Mouse (Mus musculus) cerebellum, adult 2 months (tissue): Measurements from ENCODE around the gene Ccdc141. TPM values are rescaled to one million over a fixed set of nuclear protein-coding genes. Genes with fewer than 3 reads are reported as not detected.
"Not testable (repeated sequence)": the region's sequence is repeated elsewhere in the genome, so short reads cannot be mapped to it uniquely, and the experiment has no call there.

Source experiments
- DNase-seq, 2 experiments: peaks; one replicate each; pipeline ENCODE4 v3.0.0; 2021
- H3K27ac ChIP-seq: fragments of 200-500 bp; 2 replicates; pipeline ENCODE4 v1.5.1; 2012; ENCODE audit warnings: low read length, control low read depth, inconsistent platforms; ENCODE audit not compliant: insufficient read depth
- H3K27me3 ChIP-seq: fragments of 200-500 bp; 2 replicates; pipeline ENCODE4 v1.6.1; 2012; ENCODE audit warnings: inconsistent platforms, mild to moderate bottlenecking, low read length, moderate library complexity; ENCODE audit not compliant: control insufficient read depth, insufficient read depth
- H3K4me1 ChIP-seq: fragments of 200-500 bp; 2 replicates; pipeline ENCODE4 v1.6.1; 2011; ENCODE audit warnings: low read length; ENCODE audit not compliant: control insufficient read depth, insufficient read depth
- H3K4me3 ChIP-seq: fragments of 200-500 bp; replicated peaks from 2 replicates; pipeline ENCODE3; 2011; ENCODE audit warnings: mild to moderate bottlenecking, low read depth, low read length, control low read depth; ENCODE audit not compliant: insufficient read depth
- CTCF ChIP-seq: fragments of 200-500 bp; IDR thresholded peaks from 2 replicates; pipeline ENCODE4 v1.5.1; 2011; ENCODE audit warnings: low read depth, mild to moderate bottlenecking, control low read depth, low read length, moderate library complexity, borderline replicate concordance; ENCODE audit not compliant: insufficient read depth
- POLR2A ChIP-seq: fragments of 200-500 bp; IDR thresholded peaks from 2 replicates; pipeline ENCODE4 v1.6.1; 2011; ENCODE audit warnings: low read length, control low read depth, borderline replicate concordance; ENCODE audit not compliant: insufficient read depth
- WGBS: fragments of 180-500 bp; shearing (Covaris S2); methylation state at CpG from one replicate; pipeline ENCODE4 v1.1.7; 2018; 5-methylcytosine and 5-hydroxymethylcytosine counted together
- polyA plus RNA-seq: library from polyadenylated mRNA; depleted of rRNA; stranded (reverse); fragments of >200 nt; gene quantifications from 2 replicates; pipeline ENCODE4 v1.2.3, GENCODE M21; 2012

Gene Ccdc141
- polyA plus RNA-seq, 1 experiment = 9.7 TPM

GRCm38 (mm10) chr2:77039683-77040082 is 130.8 kb downstream of the Ccdc141 start:
- WGBS = 91% methylated on average over 3 of the region's 3 CpGs

GRCm38 (mm10) chr2:77039281-77039680 is 131.2 kb downstream of the Ccdc141 start:
- TF ChIP-seq POLR2A (no peak), CTCF (no peak)
- no peak overlapping the region for H3K4me3 ChIP-seq
- no peak overlapping the region for H3K27ac ChIP-seq
- DNase-seq = no peak
- no peaks in the 10 kb centered on the region for H3K27me3 ChIP-seq
- WGBS = 94% methylated on average over 4 of the region's 4 CpGs
- H3K4me1 ChIP-seq = no peaks in the 10 kb centered on the region

More at GRCm38 (mm10) chr2:77039683-77040082, 130.8 kb downstream of the Ccdc141 start:
- H3K4me3 ChIP-seq = no peak overlapping the region
- H3K27me3 ChIP-seq = no peaks in the 10 kb centered on the region
- H3K4me1 ChIP-seq = no peaks in the 10 kb centered on the region
- DNase-seq = no peak
- no peak overlapping the region for H3K27ac ChIP-seq
- no peak for TF ChIP-seq POLR2A

- Histone ChIP-seq H3K4me3 (no peak overlapping the region), H3K4me1 (no peaks in the 10 kb centered on the region), H3K27ac (no peak overlapping the region), H3K27me3 (no peaks in the 10 kb centered on the region)
- DNase-seq = no peak
- TF ChIP-seq CTCF (no peak), POLR2A (no peak)
- WGBS = 87% methylated on average over 10 of the region's 10 CpGs
Measured at GRCm38 (mm10) chr2:77037211-77037610, 133.2 kb downstream of the Ccdc141 start.

- Histone ChIP-seq H3K27me3 (no peaks in the 10 kb centered on the region), H3K4me3 (no peak overlapping the region), H3K27ac (no peak overlapping the region), H3K4me1 (no peaks in the 10 kb centered on the region)
- DNase-seq = no peak
- TF ChIP-seq CTCF (no peak), POLR2A (no peak)
- WGBS = 91% methylated on average over 4 of the region's 4 CpGs
Measured at GRCm38 (mm10) chr2:77034112-77034511, 136.3 kb downstream of the Ccdc141 start.

- Histone ChIP-seq H3K4me1 (no peaks in the 10 kb centered on the region), H3K27ac (no peak overlapping the region), H3K27me3 (no peaks in the 10 kb centered on the region), H3K4me3 (no peak overlapping the region)
- TF ChIP-seq CTCF = no peak
- TF ChIP-seq POLR2A = no peak
- no peak for DNase-seq
- 85% methylated on average over 13 of the region's 13 CpGs for WGBS
Measured at GRCm38 (mm10) chr2:77033322-77034060, 136.9 kb downstream of the Ccdc141 start.

- no peak for DNase-seq
- no peak for TF ChIP-seq CTCF
- no peak for TF ChIP-seq POLR2A
- H3K4me3 ChIP-seq = no peak overlapping the region
- 86% methylated on average over 2 of the region's 2 CpGs for WGBS
- no peaks in the 10 kb centered on the region for H3K4me1 ChIP-seq
- no peak overlapping the region for H3K27ac ChIP-seq
- no peaks in the 10 kb centered on the region for H3K27me3 ChIP-seq
Measured at GRCm38 (mm10) chr2:77020649-77021048, 149.8 kb downstream of the Ccdc141 start.

DNA sequence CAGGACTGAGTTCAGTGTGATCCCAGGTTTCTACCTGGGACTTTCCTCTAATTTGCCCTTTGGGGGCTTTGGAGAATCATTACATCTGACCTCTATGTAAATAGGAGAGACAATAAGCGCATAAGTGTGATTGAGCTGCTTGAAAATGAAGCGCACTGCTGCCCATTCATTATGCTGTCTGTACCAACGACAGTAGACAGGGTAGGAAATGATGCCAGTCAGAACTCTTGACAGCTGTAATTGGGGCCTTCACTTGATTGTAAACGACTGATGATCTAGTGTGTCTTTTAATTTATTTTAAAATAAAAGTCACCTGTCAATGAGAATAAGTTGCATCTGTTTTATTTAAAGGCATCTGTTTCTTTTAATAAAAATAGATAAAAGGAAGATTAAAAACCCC is 152.7 kb downstream of the Ccdc141 start:
- no peak for TF ChIP-seq POLR2A
- no peak for TF ChIP-seq CTCF
- 74% methylated on average over 4 of the region's 4 CpGs for WGBS
- Histone ChIP-seq H3K27ac (no peak overlapping the region), H3K27me3 (no peaks in the 10 kb centered on the region), H3K4me3 (no peak overlapping the region), H3K4me1 (no peaks in the 10 kb centered on the region)
- no peak for DNase-seq

- not testable (repeated sequence) for H3K4me1 ChIP-seq, DNase-seq, H3K4me3 ChIP-seq, H3K27me3 ChIP-seq, H3K27ac ChIP-seq
- WGBS = 91% methylated on average over 6 of the region's 6 CpGs
Measured at GRCm38 (mm10) chr2:77013449-77013848, 157.0 kb downstream of the Ccdc141 start.

DNA sequence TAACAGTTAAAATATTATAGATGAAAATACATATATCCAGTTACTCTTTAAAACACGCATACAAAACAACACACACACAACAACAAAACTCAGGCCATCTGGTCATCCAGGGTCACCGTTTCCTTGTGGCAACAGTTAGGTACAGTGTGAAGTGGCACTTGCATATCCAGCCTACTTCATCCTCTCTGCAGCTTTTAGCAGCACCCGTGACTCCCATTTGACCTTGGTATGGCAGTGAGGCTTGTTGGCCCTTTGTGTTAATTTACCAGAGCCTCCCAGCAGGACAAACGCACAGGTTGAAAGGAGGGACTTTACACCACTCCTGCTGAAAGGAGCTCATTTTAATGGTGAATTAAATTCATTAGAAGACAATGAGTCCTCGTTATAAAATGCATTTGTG is 158.5 kb downstream of the Ccdc141 start:
- H3K27me3 ChIP-seq = no peaks in the 10 kb centered on the region
- WGBS = 69% methylated on average over 5 of the region's 5 CpGs
- H3K27ac ChIP-seq = no peak overlapping the region
- no peaks in the 10 kb centered on the region for H3K4me1 ChIP-seq
- DNase-seq = no peak
- no peak overlapping the region for H3K4me3 ChIP-seq
- TF ChIP-seq CTCF = no peak
- no peak for TF ChIP-seq POLR2A
